Mouse (Mus musculus): ENCODE data around the gene Usp40. TPM values are rescaled to one million over a fixed set of nuclear protein-coding genes. Genes with fewer than 3 reads are reported as not detected.

The Usp40 gene
- polyA plus RNA-seq, 1 experiment from 2014 or later: 7.5 TPM

DNA sequence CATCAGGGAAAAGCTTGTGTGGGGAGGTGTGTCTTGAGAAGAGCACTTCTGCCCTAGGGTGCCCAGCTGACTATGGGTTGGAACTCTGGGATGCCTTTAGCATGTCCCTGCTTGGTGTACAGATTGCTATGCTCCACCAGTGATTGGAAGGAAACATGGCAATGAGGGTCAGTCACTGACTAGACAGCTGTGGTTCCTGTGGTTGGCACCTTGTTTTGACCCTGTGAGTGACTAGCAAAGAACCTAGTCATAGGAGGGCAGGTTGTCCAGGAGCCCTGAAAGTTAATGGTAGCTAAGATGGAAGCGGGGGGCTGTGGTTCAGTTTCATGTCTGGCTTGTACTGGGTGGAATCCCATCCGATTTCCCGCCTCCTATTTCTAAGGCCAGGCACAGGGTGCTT, 91.0 kb downstream of the Usp40 start:
- Histone ChIP-seq H3K4me3 (replicated peaks) (no peak overlapping the region), H3K27ac (no peak overlapping the region), H3K36me3 (peaks cover 51% of the 10 kb centered on the region), H3K4me2 (no peak overlapping the region), H3K4me1 (replicated peaks) (peaks cover 12% of the 10 kb centered on the region), H3K9me3 (replicated peaks) (no peaks in the 10 kb centered on the region), H3K9ac (no peak overlapping the region), H3K27me3 (no peaks in the 10 kb centered on the region)
- 84% methylated on average over 3 of the region's 3 CpGs for WGBS (ENCODE audit: insufficient replicate concordance)
- ATAC-seq (ENCODE audit: low read depth) (no peak), DNase-seq (no peak)

DNA sequence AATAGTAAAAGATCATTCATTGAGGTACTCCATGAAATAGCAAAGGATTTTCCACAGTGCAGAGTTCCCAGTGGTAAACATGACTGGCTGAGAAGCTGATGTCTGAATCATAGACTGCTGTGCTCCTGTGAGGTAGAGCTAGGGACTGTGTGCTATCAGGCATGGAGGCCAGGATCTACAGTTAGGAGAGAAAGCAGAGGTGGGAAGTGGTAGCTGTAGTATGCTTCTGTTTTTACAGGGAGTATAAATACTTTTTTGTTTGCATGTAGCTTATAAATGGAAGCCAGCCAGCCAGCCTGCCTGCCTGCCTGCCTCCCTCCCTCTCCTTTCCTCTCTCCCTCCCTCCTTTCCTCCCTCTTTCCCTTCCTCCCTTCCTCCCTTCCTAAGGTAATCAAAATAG, 95.0 kb downstream of the Usp40 start:
- Histone ChIP-seq H3K27me3 (no peaks in the 10 kb centered on the region), H3K36me3 (peaks cover 22% of the 10 kb centered on the region), H3K9ac (no peak overlapping the region), H3K4me1 (replicated peaks) (peaks cover 34% of the 10 kb centered on the region), H3K9me3 (replicated peaks) (no peaks in the 10 kb centered on the region), H3K4me2 (no peak overlapping the region), H3K27ac (peak overlapping the region; percentile 50), H3K4me3 (replicated peaks) (no peak overlapping the region)
- no peak for ATAC-seq (ENCODE audit: low read depth)
- DNase-seq: no peak

DNA sequence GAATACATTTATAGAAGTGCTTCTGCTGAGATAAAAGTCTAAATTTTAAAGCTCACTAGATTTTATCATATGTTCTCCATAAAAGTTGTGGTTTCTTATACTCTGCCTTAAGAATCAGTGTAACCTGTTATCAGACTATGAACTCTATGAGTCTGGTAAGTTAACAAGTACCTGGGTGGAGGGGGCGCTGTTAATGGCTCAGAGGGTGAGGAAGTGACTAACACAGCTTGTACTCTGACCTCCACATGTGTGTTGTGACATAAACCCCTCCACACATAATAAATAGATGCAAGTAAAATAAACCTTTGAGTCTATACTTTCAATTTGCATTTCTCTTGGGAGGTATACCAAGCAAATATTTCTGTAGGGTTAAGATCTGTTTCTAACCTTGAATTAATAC, 97.9 kb downstream of the Usp40 start:
- DNase-seq (no peak), ATAC-seq (ENCODE audit: low read depth) (no peak)
- H3K4me1 ChIP-seq (replicated peaks): peaks cover 42% of the 10 kb centered on the region
- H3K9ac ChIP-seq: no peak overlapping the region
- H3K27me3 ChIP-seq: no peaks in the 10 kb centered on the region
- no peak overlapping the region for H3K4me2 ChIP-seq
- 69% methylated on average over 1 of the region's 1 CpGs for WGBS (ENCODE audit: insufficient replicate concordance)
- no peaks in the 10 kb centered on the region for H3K36me3 ChIP-seq
- no peaks in the 10 kb centered on the region for H3K9me3 ChIP-seq (replicated peaks)
- H3K27ac ChIP-seq: no peak overlapping the region
- H3K4me3 ChIP-seq (replicated peaks): no peak overlapping the region

DNA sequence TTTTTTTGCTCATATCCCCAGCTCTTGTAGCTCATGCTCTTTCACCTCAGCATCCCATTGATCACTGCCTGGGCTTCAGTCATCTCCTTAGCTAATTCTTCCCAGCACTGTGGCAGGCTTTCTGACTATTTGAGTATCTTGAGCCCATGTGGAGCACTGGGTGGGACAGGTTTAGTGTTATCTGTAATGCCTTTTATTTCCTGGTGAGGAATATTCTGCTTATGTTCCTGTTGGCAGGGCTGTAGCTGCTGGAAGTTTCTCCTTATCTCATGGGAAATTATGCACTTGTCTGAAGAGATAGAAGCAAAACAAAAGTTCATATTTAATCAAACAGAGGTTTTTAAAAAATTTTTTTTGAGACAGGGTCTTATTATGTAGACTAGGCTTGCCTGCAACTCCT, 98.8 kb downstream of the Usp40 start:
- Histone ChIP-seq H3K36me3 (no peaks in the 10 kb centered on the region), H3K4me3 (replicated peaks) (no peak overlapping the region), H3K9me3 (replicated peaks) (no peaks in the 10 kb centered on the region), H3K4me2 (no peak overlapping the region), H3K27me3 (no peaks in the 10 kb centered on the region), H3K9ac (no peak overlapping the region), H3K4me1 (replicated peaks) (peaks cover 40% of the 10 kb centered on the region), H3K27ac (0 out of 2 replicates have a peak overlapping the region, but pooled peaks have one; percentile 47)
- peak; percentile 52; the same call in 1 of the 2 replicates for ATAC-seq (ENCODE audit: low read depth)
- no peak for DNase-seq

DNA sequence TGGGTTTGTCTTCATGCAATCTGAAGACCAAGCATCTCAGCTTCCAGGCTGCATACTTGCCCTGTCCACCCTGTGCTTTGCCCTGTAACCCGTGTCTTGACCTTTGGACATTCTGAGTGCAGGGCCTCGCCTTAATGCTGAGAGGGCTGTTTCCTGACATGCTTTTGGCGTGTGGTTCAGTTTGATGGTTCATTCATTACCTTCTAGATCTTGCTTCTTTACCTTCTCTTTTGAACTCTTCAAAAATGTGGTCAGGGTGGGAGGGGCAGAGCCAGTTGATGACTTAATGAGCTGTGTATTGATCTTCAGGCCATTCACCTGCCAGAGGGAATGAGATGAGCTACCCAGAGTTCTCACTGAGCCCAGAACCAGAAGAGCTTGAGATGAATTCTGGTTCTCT, 99.6 kb downstream of the Usp40 start:
- WGBS (ENCODE audit: insufficient replicate concordance): 68% methylated on average over 3 of the region's 3 CpGs
- peaks cover 35% of the 10 kb centered on the region for H3K4me1 ChIP-seq (replicated peaks)
- no peak overlapping the region for H3K4me3 ChIP-seq (replicated peaks)
- H3K27ac ChIP-seq: 0 out of 2 replicates have a peak overlapping the region, but pooled peaks have one; percentile 1
- ATAC-seq (ENCODE audit: low read depth) (no peak), DNase-seq (no peak)
- no peaks in the 10 kb centered on the region for H3K36me3 ChIP-seq
- no peak overlapping the region for H3K9ac ChIP-seq
- no peak overlapping the region for H3K4me2 ChIP-seq
- no peaks in the 10 kb centered on the region for H3K9me3 ChIP-seq (replicated peaks)
- H3K27me3 ChIP-seq: no peaks in the 10 kb centered on the region

DNA sequence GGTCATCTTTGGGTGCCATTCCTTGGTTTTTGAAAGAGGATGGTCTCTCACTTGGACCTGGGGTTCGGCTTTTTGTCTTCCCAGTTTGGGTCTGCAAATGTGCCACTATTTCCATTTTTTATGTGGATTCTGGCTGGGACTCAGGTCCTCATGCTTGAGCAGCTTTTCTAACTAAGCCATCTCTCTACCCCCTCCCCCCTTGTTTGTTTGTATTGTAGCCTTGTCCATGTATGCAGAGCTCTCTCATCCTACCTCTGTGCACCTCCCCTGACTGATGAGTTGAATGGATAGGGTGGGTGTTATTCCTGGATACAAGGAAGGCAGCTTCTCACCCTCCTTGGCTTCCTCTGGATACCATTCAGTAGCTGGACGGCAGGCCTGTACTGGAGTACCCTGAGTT, 100.3 kb downstream of the Usp40 start:
- 73% methylated on average over 2 of the region's 2 CpGs for WGBS (ENCODE audit: insufficient replicate concordance)
- Histone ChIP-seq H3K9ac (no peak overlapping the region), H3K4me1 (replicated peaks) (peaks cover 30% of the 10 kb centered on the region)

DNA sequence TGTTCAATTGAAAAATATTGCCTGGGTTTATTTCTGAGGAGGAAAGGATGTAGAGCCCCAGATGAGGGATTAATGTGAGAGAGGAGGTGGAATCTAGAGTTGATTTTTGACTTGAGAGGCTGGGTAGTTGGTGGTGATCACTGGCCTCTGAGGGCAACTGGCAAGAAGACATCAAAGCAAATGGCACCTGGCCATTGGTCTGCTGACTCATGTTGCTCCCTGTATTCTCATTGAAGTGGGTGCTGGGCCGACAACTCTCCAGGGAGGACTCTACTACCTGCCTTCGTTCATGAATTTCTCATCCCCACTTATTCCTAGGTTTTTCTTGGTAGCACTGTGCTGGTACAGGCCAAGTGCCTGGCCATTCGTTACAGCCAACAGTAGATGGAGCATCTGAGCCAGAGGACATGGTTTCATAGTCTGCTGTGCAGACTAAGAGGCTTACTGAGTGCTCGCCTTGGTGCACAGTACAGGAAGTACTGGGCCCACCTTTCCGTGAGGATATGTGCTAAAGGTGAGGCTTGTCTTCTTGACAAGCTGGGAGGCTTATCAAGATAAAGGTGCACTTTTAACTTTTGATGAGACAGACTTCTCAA, 101.9 kb downstream of the Usp40 start:
- Histone ChIP-seq H3K9ac (no peak overlapping the region), H3K4me1 (replicated peaks) (peaks cover 32% of the 10 kb centered on the region), H3K4me3 (replicated peaks) (no peak overlapping the region), H3K27me3 (no peaks in the 10 kb centered on the region), H3K4me2 (no peak overlapping the region), H3K27ac (no peak overlapping the region), H3K36me3 (no peaks in the 10 kb centered on the region), H3K9me3 (replicated peaks) (no peaks in the 10 kb centered on the region)
- WGBS (ENCODE audit: insufficient replicate concordance): 74% methylated on average over 5 of the region's 5 CpGs
- ATAC-seq (ENCODE audit: low read depth) (peak; percentile 71), DNase-seq (no peak)

More for the DNA sequence above, 100.3 kb downstream of the Usp40 start:
- H3K27me3 ChIP-seq: no peaks in the 10 kb centered on the region
- DNase-seq (no peak), ATAC-seq (ENCODE audit: low read depth) (no peak)
- no peak overlapping the region for H3K27ac ChIP-seq
- H3K36me3 ChIP-seq: no peaks in the 10 kb centered on the region
- no peak overlapping the region for H3K4me3 ChIP-seq (replicated peaks)
- H3K9me3 ChIP-seq (replicated peaks): no peaks in the 10 kb centered on the region
- H3K4me2 ChIP-seq: no peak overlapping the region

DNA sequence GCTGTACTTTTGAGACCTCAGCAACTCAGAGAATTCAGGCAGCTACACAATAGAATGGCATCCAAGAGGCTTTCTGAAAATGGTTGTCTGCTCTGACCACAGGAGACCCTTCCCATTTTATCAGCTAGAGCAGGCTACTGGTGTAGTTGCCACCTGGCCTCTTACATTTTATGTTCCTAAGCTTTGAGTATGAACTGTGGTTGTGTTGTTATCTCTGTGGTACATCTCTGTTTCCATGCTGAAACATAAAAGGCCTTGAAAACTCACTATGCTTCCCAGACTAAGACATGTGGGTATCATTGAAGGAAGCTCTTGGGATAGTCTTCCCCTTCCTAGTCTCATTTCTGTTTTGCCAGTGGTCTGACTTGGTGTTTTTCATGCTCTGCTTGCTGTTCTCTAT, 106.2 kb downstream of the Usp40 start:
- H3K9ac ChIP-seq: no peak overlapping the region
- no peak for DNase-seq
- H3K4me3 ChIP-seq (replicated peaks): no peak overlapping the region

DNA sequence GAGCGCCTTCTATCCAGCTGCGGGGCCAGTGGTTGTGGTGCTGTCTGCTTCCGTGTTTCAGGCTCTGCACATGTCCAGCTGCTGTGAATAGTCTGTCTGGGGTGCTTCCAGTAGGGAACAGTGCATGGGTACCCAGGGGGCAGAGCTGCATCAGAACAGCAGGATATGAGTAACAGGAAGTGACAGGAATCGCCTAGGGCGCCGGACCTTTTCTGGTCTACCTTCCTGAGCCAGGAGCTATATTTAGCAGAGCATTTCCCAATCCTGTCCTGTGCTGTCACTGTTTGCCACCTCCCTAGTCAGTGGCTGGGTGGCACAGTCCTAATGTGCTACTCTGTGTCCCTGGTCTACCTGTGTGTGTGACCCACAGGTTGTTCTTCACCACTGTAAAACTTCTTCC, 107.4 kb downstream of the Usp40 start:
- Histone ChIP-seq H3K4me1 (replicated peaks) (peaks cover 33% of the 10 kb centered on the region), H3K27me3 (no peaks in the 10 kb centered on the region), H3K36me3 (no peaks in the 10 kb centered on the region), H3K9ac (no peak overlapping the region), H3K27ac (peak overlapping the region; percentile 41; the same call in 1 of the 2 replicates), H3K9me3 (replicated peaks) (no peaks in the 10 kb centered on the region), H3K4me2 (0 out of 2 replicates have a peak overlapping the region, but pooled peaks have one; percentile 14), H3K4me3 (replicated peaks) (no peak overlapping the region)
- DNase-seq (no peak), ATAC-seq (ENCODE audit: low read depth) (peak; percentile 74)
- 39% methylated on average over 6 of the region's 6 CpGs for WGBS (ENCODE audit: insufficient replicate concordance)

More for the DNA sequence above, 106.2 kb downstream of the Usp40 start:
- H3K27me3 ChIP-seq: no peaks in the 10 kb centered on the region
- ATAC-seq (ENCODE audit: low read depth): no peak
- no peak overlapping the region for H3K27ac ChIP-seq
- H3K9me3 ChIP-seq (replicated peaks): no peaks in the 10 kb centered on the region
- peaks cover 33% of the 10 kb centered on the region for H3K4me1 ChIP-seq (replicated peaks)
- H3K4me2 ChIP-seq: no peak overlapping the region
- H3K36me3 ChIP-seq: no peaks in the 10 kb centered on the region

DNA sequence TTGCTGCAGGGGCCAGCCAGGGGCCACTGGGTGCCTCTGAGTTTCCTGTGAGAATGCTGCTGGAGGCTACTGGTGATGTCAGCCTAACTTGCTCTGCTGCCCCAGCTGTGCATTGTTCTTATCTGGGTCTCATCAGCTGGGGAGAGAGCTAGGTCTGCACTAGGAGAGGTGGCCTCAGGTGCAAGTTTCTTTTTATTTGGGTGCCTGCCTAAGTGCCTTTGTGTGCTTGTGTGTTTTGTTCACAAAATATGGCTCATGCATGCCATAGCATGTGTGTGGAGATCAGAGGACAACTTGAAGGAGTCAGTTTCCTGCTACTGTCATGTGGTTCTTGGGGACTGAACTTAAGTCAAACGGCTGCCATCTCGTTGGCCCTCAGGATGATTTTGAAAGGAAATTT, 108.7 kb downstream of the Usp40 start:
- peak overlapping the region; percentile 19; the same call in 1 of the 2 replicates for H3K9ac ChIP-seq
- no peak overlapping the region for H3K4me3 ChIP-seq (replicated peaks)
- ATAC-seq (ENCODE audit: low read depth) (peak; percentile 66; the same call in 1 of the 2 replicates), DNase-seq (no peak)
- H3K27ac ChIP-seq: no peak overlapping the region
- WGBS (ENCODE audit: insufficient replicate concordance): 25% methylated on average over 2 of the region's 2 CpGs
- no peaks in the 10 kb centered on the region for H3K36me3 ChIP-seq
- no peak overlapping the region for H3K4me2 ChIP-seq
- no peaks in the 10 kb centered on the region for H3K9me3 ChIP-seq (replicated peaks)
- peaks cover 33% of the 10 kb centered on the region for H3K4me1 ChIP-seq (replicated peaks)
- H3K27me3 ChIP-seq: no peaks in the 10 kb centered on the region

DNA sequence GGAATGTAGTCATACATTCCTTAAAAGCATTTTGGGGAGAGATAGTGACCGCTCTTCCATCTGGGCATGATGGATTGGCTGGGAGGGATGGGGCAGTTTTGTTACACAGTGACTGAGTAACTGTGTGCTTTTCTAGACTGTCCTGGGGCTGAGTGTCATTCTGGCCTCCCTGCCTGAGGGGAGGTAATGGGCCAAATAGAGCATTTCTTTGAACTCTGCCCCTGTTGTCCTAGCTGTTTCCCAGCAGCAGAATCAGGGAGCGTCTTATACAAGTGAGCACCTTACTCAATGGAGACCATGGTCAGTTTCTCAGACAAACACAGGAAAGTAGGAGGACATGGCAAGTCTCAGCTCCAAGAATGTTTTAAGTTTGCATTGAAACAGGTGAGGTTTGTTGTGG, 111.4 kb downstream of the Usp40 start:
- Histone ChIP-seq H3K9me3 (replicated peaks) (no peaks in the 10 kb centered on the region), H3K27ac (no peak overlapping the region), H3K27me3 (no peaks in the 10 kb centered on the region), H3K4me2 (no peak overlapping the region), H3K9ac (no peak overlapping the region), H3K4me1 (replicated peaks) (peaks cover 40% of the 10 kb centered on the region), H3K36me3 (no peaks in the 10 kb centered on the region), H3K4me3 (replicated peaks) (no peak overlapping the region)
- WGBS (ENCODE audit: insufficient replicate concordance): 87% methylated on average over 2 of the region's 2 CpGs
- DNase-seq: no peak
- no peak for ATAC-seq (ENCODE audit: low read depth)
